Mouse (Mus musculus) forebrain, embryonic 16.5 days (tissue): ENCODE results near the gene Ank3. TPM values are rescaled to one million over a fixed set of nuclear protein-coding genes. Genes with fewer than 3 reads are reported as not detected.
A peak's percentile ranks its signal among the peaks of the same experiment; 100 is the strongest.

Experiments used
- ATAC-seq: fragments of 200-750 bp; cut with Nextera tagmentation; 2 replicates; pipeline ENCODE4 v1.8.0; 2017; ENCODE audit warnings: mild to moderate bottlenecking, moderate library complexity
- H3K27ac ChIP-seq: fragments of 300-500 bp; sonication (generic); 2 replicates; pipeline ENCODE4 v1.5.1; 2014; ENCODE audit warnings: low read length, control low read depth
- H3K27me3 ChIP-seq: fragments of 300-500 bp; sonication (generic); replicated peaks from 2 replicates; pipeline ENCODE4 v1.6.1; 2014; ENCODE audit warnings: low read length; ENCODE audit not compliant: control insufficient read depth, insufficient read depth
- H3K36me3 ChIP-seq: fragments of 300-500 bp; sonication (generic); 2 replicates; pipeline ENCODE4 v1.6.1; 2014; ENCODE audit not compliant: control insufficient read depth, insufficient read depth
- H3K4me1 ChIP-seq: fragments of 300-500 bp; sonication (generic); replicated peaks from 2 replicates; pipeline ENCODE4 v1.6.1; 2014; ENCODE audit warnings: low read length; ENCODE audit not compliant: control insufficient read depth, insufficient read depth
- H3K4me2 ChIP-seq: fragments of 300-500 bp; sonication (generic); 2 replicates; pipeline ENCODE4 v1.6.1; 2014; ENCODE audit warnings: mild to moderate bottlenecking, low read length, control low read depth
- H3K4me3 ChIP-seq: fragments of 300-500 bp; sonication (generic); replicated peaks from 2 replicates; pipeline ENCODE4 v1.5.1; 2014; ENCODE audit warnings: mild to moderate bottlenecking, low read length, control low read depth
- H3K9ac ChIP-seq: fragments of 300-500 bp; sonication (generic); replicated peaks from 2 replicates; pipeline ENCODE4 v1.6.1; 2014; ENCODE audit warnings: low read depth, low read length, control low read depth
- H3K9me3 ChIP-seq: fragments of 300-500 bp; sonication (generic); 2 replicates; pipeline ENCODE4 v1.6.1; 2016; ENCODE audit warnings: low read length; ENCODE audit not compliant: control insufficient read depth
- WGBS: fragments of 180-500 bp; shearing (Covaris S2); extraction: QIAGEN DNeasy Blood & Tissue Kit; methylation state at CpG from one replicate; pipeline ENCODE4 v1.1.7; 2014; 5-methylcytosine and 5-hydroxymethylcytosine counted together
- polyA plus RNA-seq: library from polyadenylated mRNA; unstranded; fragments of >200 nt; fragmentation: Nextera tagmentation; extraction: Ambion mirVana; gene quantifications from 2 replicates; pipeline ENCODE4 v1.2.1, GENCODE M21; 2015

The Ank3 gene
- polyA plus RNA-seq, 1 experiment from 2014 or later, result 102 TPM

GRCm38 (mm10) chr10:69478831-69479230 lies 80.3 kb downstream of the Ank3 start:
- Histone ChIP-seq H3K9ac (no peak overlapping the region), H3K27ac (no peak overlapping the region), H3K4me2 (no peak overlapping the region), H3K27me3 (no peaks in the 10 kb centered on the region), H3K9me3 (no peaks in the 10 kb centered on the region), H3K4me1 (no peaks in the 10 kb centered on the region; the same call in 1 of the 2 replicates), H3K4me3 (no peak overlapping the region), H3K36me3 (no peaks in the 10 kb centered on the region)
- WGBS, result 58% methylated on average over 3 of the region's 3 CpGs
- ATAC-seq, result no peak

DNA sequence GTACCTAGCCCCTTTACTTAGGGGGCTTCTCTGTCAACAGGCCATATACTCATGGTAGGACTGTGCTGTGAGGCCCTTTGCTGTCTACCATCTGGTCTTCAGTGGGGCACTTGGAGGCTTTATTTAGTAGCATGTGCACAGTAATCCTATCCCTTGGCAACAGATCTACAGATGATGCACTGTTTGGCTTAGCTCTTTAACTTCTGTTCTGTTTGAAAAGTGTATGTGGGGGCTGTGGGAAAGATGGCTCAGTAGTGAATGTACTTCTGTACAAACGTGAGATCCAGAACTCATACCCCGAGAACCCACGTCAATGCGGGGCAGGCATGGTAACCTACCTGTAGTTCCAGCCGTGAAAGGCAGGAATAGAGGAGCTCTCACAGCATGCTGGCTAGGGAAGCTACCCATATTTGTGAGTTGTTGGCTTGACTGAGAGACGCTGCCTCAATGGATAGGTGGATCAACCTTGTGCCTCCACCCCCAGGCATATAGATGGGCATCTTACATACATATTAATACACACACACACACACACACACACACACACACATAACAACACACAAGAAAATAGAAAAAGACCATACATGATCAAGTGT lies 86.7 kb downstream of the Ank3 start:
- no peaks in the 10 kb centered on the region for H3K9me3 ChIP-seq
- no peak for ATAC-seq
- no peaks in the 10 kb centered on the region for H3K4me1 ChIP-seq
- H3K4me3 ChIP-seq, result no peak overlapping the region
- no peaks in the 10 kb centered on the region for H3K36me3 ChIP-seq
- H3K4me2 ChIP-seq, result no peak overlapping the region
- 81% methylated on average over 6 of the region's 6 CpGs for WGBS
- no peaks in the 10 kb centered on the region for H3K27me3 ChIP-seq
- no peak overlapping the region for H3K9ac ChIP-seq
- H3K27ac ChIP-seq, result no peak overlapping the region

DNA sequence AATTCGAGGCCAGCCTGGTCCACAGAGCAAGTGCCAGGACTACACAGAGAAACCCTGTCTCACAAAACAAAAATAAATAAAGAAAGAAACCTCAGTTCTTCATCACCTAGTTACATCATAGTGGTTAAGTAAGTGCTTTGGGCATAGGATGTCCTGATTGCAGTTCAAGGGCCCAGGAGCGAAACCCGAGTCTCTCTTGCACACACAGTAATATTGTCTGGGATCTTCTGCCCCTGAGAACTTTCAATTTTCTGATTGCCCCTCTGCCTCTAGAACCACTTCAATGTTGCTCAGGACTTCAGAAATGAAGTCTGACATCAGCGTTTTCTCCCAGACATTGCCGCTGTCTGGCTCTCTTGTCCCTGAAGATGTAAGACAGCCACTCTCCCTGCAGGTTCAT lies 91.6 kb downstream of the Ank3 start:
- 0 out of 2 replicates have a peak, but pooled peaks cover 2% of the 10 kb centered on the region for H3K4me1 ChIP-seq
- H3K27me3 ChIP-seq, result no peaks in the 10 kb centered on the region
- no peak for ATAC-seq
- no peak overlapping the region for H3K27ac ChIP-seq
- H3K4me2 ChIP-seq, result no peak overlapping the region
- H3K9me3 ChIP-seq, result no peaks in the 10 kb centered on the region
- no peak overlapping the region for H3K9ac ChIP-seq
- 85% methylated on average over 5 of the region's 5 CpGs for WGBS
- no peak overlapping the region for H3K4me3 ChIP-seq
- no peaks in the 10 kb centered on the region for H3K36me3 ChIP-seq

- no peak overlapping the region for H3K4me2 ChIP-seq
- peak; percentile 64 for ATAC-seq
- no peaks in the 10 kb centered on the region for H3K9me3 ChIP-seq
- WGBS, result 50% methylated on average over 5 of the region's 5 CpGs
- H3K27me3 ChIP-seq, result no peaks in the 10 kb centered on the region
- H3K36me3 ChIP-seq, result no peaks in the 10 kb centered on the region
- H3K4me1 ChIP-seq, result 0 out of 2 replicates have a peak, but pooled peaks cover 2% of the 10 kb centered on the region
- H3K27ac ChIP-seq, result 0 out of 2 replicates have a peak overlapping the region, but pooled peaks have one; percentile 10
- no peak overlapping the region for H3K9ac ChIP-seq
- no peak overlapping the region for H3K4me3 ChIP-seq
These were observed 93.4 kb downstream of the Ank3 start for GRCm38 (mm10) chr10:69491975-69492374.

- peaks cover 12% of the 10 kb centered on the region for H3K4me1 ChIP-seq
These were observed 98.8 kb downstream of the Ank3 start for GRCm38 (mm10) chr10:69497382-69497781.

DNA sequence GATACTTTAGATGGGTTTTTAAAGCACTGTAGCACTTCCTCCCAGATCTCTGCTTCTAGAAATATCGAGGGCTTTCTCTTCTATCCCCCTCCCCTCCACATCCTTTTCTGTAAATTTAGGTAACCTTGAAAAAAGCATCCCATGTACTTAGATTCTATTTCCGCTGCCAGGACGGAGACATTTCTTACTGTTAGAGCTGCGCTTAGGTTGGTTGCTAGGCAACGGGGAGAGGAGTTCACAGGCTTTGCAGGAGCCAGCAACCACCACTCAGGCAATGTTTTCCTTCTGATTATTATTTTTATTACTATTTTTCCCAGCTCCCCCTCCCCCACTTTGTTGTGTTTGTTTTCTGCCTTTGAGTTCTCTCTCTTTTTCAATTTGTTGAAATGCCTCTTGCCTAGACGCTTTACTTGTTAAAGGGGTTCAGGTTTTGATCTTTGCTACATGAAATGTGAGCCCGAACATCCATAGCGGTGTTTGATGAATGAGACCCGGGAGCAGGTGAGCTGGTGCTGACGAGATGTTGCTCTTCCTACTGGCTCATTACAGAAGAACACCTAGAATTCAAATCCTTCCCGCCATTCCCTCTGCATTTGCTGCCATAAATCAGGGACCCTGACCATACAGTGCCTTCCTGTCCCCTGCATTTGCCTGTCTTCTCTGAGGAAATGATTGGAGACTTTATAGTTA lies 101.7 kb downstream of the Ank3 start:
- ATAC-seq, result peak; percentile 87

More at GRCm38 (mm10) chr10:69497382-69497781, 98.8 kb downstream of the Ank3 start:
- 71% methylated on average over 17 of the region's 17 CpGs for WGBS
- no peak overlapping the region for H3K4me2 ChIP-seq
- no peaks in the 10 kb centered on the region for H3K36me3 ChIP-seq
- ATAC-seq, result no peak
- no peaks in the 10 kb centered on the region for H3K9me3 ChIP-seq
- no peak overlapping the region for H3K9ac ChIP-seq
- H3K27ac ChIP-seq, result 0 out of 2 replicates have a peak overlapping the region, but pooled peaks have one; percentile 24
- H3K4me3 ChIP-seq, result no peak overlapping the region
- H3K27me3 ChIP-seq, result no peaks in the 10 kb centered on the region

GRCm38 (mm10) chr10:69503791-69504190 lies 105.2 kb downstream of the Ank3 start:
- H3K4me3 ChIP-seq, result no peak overlapping the region
- H3K9me3 ChIP-seq, result no peaks in the 10 kb centered on the region
- ATAC-seq, result no peak
- H3K4me2 ChIP-seq, result no peak overlapping the region
- H3K27me3 ChIP-seq, result no peaks in the 10 kb centered on the region
- H3K4me1 ChIP-seq, result peaks cover 12% of the 10 kb centered on the region
- no peaks in the 10 kb centered on the region for H3K36me3 ChIP-seq
- H3K9ac ChIP-seq, result no peak overlapping the region
- WGBS, result 92% methylated on average over 4 of the region's 4 CpGs
- H3K27ac ChIP-seq, result no peak overlapping the region

More for the DNA sequence above, 101.7 kb downstream of the Ank3 start:
- peak overlapping the region; percentile 64 for H3K27ac ChIP-seq
- no peaks in the 10 kb centered on the region for H3K9me3 ChIP-seq
- no peaks in the 10 kb centered on the region for H3K36me3 ChIP-seq
- peaks cover 12% of the 10 kb centered on the region for H3K4me1 ChIP-seq
- H3K27me3 ChIP-seq, result no peaks in the 10 kb centered on the region
- no peak overlapping the region for H3K4me3 ChIP-seq
- 0 out of 2 replicates have a peak overlapping the region, but pooled peaks have one; percentile 5 for H3K4me2 ChIP-seq
- H3K9ac ChIP-seq, result no peak overlapping the region
- 41% methylated on average over 11 of the region's 11 CpGs for WGBS

DNA sequence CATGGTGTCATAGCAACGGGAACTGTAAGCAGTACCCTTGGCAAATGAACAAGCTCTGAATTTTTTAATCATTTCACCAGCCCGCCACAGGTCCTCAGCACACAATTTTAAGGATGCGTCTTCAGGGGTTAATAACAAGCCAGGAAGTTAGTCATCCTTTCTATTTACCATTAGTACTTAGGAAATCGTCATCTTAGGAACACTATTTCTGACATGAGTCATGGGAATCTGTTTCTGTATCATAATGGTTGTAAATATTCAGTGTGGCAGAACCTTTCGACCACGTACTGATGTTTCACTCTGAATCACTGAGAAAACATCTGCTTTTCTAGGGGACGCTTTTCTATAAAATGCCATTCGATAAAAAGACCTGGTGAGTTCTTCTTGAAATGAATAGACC lies 109.1 kb downstream of the Ank3 start:
- WGBS, result 93% methylated on average over 8 of the region's 8 CpGs
- Histone ChIP-seq H3K27ac (no peak overlapping the region), H3K9me3 (no peaks in the 10 kb centered on the region), H3K4me1 (no peaks in the 10 kb centered on the region), H3K9ac (no peak overlapping the region), H3K27me3 (no peaks in the 10 kb centered on the region), H3K36me3 (no peaks in the 10 kb centered on the region), H3K4me2 (no peak overlapping the region), H3K4me3 (no peak overlapping the region)
- ATAC-seq, result no peak

- H3K4me3 ChIP-seq, result no peak overlapping the region
- no peaks in the 10 kb centered on the region for H3K27me3 ChIP-seq
- no peak overlapping the region for H3K9ac ChIP-seq
- 82% methylated on average over 8 of the region's 8 CpGs for WGBS
- no peak overlapping the region for H3K27ac ChIP-seq
- H3K4me1 ChIP-seq, result no peaks in the 10 kb centered on the region
- no peak for ATAC-seq
- H3K9me3 ChIP-seq, result no peaks in the 10 kb centered on the region
- H3K4me2 ChIP-seq, result no peak overlapping the region
- no peaks in the 10 kb centered on the region for H3K36me3 ChIP-seq
These were observed 111.8 kb downstream of the Ank3 start for GRCm38 (mm10) chr10:69510392-69510791.
